Mouse (Mus musculus): Measurements from ENCODE around the gene Mylk3. TPM values are rescaled to one million over a fixed set of nuclear protein-coding genes. Genes with fewer than 3 reads are reported as not detected.

Gene Mylk3
- polyA plus RNA-seq, 1 experiment from 2014 or later = 1.2 TPM

DNA sequence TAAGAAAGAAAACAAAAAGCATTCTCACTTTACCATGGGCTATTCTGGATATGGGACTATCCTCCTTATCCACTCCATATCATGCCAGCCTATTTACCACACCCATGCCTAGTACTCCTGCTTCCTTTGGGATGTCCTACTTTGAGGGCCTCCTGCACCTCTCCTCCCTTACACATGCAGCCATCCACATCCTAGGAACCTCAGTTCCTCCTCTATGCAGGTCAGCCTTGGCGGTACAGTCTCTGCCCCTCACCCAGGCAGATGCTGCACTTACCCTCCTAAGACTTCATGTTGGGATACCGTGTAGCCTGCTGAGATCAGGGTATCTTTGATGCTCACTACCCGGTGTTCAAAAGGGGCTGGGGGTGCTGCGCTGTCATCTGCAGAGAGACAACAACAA, 32.9 kb downstream of the Mylk3 start:
- Histone ChIP-seq H3K27ac (ENCODE audit: low read depth, low read length) (no peak overlapping the region), H3K4me1 (replicated peaks; ENCODE audit: control insufficient read depth, insufficient read depth, low read length) (no peaks in the 10 kb centered on the region), H3K36me3 (ENCODE audit: control insufficient read depth, insufficient read depth, low read length) (no peaks in the 10 kb centered on the region), H3K9me3 (ENCODE audit: control insufficient read depth, low read length) (no peaks in the 10 kb centered on the region), H3K4me3 (ENCODE audit: low read depth, low read length) (no peak overlapping the region), H3K27me3 (ENCODE audit: control insufficient read depth, insufficient read depth, low read length) (no peaks in the 10 kb centered on the region), H3K4me2 (ENCODE audit: low read depth, low read length, severe bottlenecking) (no peak overlapping the region), H3K9ac (ENCODE audit: low read length) (no peak overlapping the region)
- ATAC-seq (replicated peaks; ENCODE audit: low FRiP score) (no peak), DNase-seq (ENCODE audit: low spot score) (no peak)
- WGBS = 85% methylated on average over 4 of the region's 4 CpGs

DNA sequence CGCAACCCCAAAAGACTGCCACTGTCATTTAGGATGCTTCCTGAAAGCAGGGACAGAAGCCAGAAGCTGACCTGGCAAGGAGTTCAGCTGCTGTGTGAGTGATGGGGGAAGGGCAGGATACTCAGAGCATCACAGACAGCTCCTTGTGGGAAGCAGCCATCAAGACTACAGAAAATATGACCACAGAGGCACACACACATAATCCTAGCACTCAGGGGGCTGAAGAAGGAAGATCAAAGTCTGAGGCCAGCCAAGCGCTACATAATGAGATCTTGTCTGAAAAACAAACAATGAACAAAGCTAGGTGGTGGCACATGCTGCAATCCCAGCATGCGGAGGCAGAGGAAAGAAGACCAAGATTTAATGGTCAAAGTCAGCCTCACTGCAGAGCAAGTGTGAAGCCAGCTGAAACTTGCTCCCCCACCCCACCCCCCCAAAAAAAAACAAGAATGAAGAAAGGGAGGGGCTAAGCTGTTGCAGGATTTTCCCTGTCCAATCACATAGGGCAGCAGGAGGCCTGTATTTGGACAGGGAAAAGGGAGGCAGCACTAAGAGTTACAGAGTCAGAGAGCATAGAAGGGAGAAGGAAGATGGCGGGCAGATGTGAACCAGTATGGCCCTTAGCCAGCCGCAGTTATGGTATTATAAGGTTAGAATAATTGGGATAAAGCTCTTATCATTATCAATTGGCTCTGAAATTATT, 46.1 kb downstream of the Mylk3 start:
- DNase-seq (ENCODE audit: low spot score) (no peak), ATAC-seq (replicated peaks; ENCODE audit: low FRiP score) (no peak)
- no peak overlapping the region for H3K9ac ChIP-seq (ENCODE audit: low read length)
- H3K4me3 ChIP-seq (ENCODE audit: low read depth, low read length) = no peak overlapping the region
- no peaks in the 10 kb centered on the region for H3K36me3 ChIP-seq (ENCODE audit: control insufficient read depth, insufficient read depth, low read length)
- no peaks in the 10 kb centered on the region for H3K9me3 ChIP-seq (ENCODE audit: control insufficient read depth, low read length)
- H3K4me2 ChIP-seq (ENCODE audit: low read depth, low read length, severe bottlenecking) = no peak overlapping the region
- H3K27me3 ChIP-seq (ENCODE audit: control insufficient read depth, insufficient read depth, low read length) = no peaks in the 10 kb centered on the region
- 67% methylated on average over 5 of the region's 5 CpGs for WGBS
- no peaks in the 10 kb centered on the region for H3K4me1 ChIP-seq (replicated peaks; ENCODE audit: control insufficient read depth, insufficient read depth, low read length)
- H3K27ac ChIP-seq (ENCODE audit: low read depth, low read length) = no peak overlapping the region

DNA sequence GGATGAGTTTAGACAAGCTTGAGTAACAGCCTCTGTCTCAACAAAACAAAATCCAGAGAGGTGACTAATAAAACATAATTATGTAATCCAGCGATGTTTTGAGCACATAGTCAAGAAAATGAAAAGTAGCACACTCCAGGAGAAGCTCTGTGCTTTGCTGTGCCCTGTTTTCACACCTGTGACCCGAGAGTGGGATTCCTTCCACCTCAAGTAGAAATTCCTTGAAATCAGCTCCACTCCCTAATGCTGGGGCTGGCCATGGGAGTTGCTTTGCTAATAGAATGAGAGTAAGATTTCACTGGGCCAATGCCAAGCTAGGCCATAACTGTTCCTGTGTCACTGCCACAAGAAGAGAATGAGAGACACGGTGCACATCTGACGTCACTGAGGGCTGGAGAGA, 48.5 kb downstream of the Mylk3 start:
- Histone ChIP-seq H3K27ac (ENCODE audit: low read depth, low read length) (no peak overlapping the region), H3K27me3 (ENCODE audit: control insufficient read depth, insufficient read depth, low read length) (no peaks in the 10 kb centered on the region), H3K4me1 (replicated peaks; ENCODE audit: control insufficient read depth, insufficient read depth, low read length) (no peaks in the 10 kb centered on the region), H3K4me2 (ENCODE audit: low read depth, low read length, severe bottlenecking) (no peak overlapping the region), H3K9me3 (ENCODE audit: control insufficient read depth, low read length) (no peaks in the 10 kb centered on the region), H3K4me3 (ENCODE audit: low read depth, low read length) (no peak overlapping the region), H3K36me3 (ENCODE audit: control insufficient read depth, insufficient read depth, low read length) (no peaks in the 10 kb centered on the region), H3K9ac (ENCODE audit: low read length) (no peak overlapping the region)
- 86% methylated on average over 4 of the region's 4 CpGs for WGBS
- DNase-seq (ENCODE audit: low spot score) (no peak), ATAC-seq (replicated peaks; ENCODE audit: low FRiP score) (no peak)

DNA sequence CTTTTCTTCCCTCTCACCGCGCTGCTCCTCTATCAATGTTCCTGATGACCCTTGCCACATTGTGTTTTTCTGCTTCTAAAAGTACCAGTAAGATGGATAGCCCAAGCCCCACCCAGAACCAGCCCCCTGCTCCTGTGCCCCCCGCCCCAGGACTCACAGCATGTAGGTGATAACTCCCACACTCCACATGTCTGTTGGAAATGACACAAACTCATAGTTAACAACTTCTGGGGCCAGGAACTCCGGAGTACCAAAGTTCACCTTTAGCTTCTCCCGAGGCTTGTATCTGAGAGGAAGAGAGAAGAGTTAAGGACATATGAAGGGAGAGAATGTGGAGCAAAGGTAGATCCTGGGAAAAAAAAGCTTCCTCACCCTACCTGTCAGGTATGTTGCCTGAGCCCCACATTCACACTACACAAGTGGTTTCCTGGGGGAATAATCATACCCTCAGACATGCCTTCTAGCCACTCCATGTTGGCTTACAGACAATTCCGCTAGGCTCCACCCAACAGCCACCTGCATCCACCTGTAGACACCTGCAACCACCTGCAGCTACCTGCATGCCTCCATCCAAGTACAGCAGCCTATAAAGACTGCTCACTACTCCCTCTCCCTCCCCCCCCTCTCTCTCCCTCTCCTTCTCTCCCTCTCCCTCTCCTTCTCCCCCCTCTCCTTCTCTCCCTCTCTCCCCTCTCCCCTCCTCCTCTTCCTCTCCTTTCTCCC, 49.8 kb downstream of the Mylk3 start:
- WGBS = 86% methylated on average over 6 of the region's 6 CpGs
- no peaks in the 10 kb centered on the region for H3K4me1 ChIP-seq (replicated peaks; ENCODE audit: control insufficient read depth, insufficient read depth, low read length)

DNA sequence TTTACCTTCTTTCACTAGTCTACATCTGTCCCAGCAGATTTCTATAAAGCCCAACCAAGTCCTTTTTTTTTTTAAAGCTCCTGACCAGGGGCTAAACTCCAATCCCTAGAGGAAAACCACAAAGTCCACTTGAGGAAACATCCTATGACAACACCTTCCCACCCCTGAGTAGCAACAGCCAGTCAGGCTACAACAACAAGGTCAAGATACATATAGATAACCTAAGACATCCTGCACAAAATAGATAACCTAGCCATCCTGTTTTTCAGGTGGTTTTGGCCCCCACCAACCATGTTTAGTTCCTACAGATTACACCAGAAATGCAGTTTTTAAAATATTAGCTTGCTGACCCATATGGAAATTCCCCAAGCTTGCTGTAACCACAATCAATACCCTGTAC, 51.0 kb downstream of the Mylk3 start:
- Histone ChIP-seq H3K27ac (ENCODE audit: low read depth, low read length) (no peak overlapping the region), H3K4me1 (replicated peaks; ENCODE audit: control insufficient read depth, insufficient read depth, low read length) (no peaks in the 10 kb centered on the region), H3K9ac (ENCODE audit: low read length) (no peak overlapping the region), H3K36me3 (ENCODE audit: control insufficient read depth, insufficient read depth, low read length) (no peaks in the 10 kb centered on the region), H3K4me2 (ENCODE audit: low read depth, low read length, severe bottlenecking) (no peak overlapping the region), H3K27me3 (ENCODE audit: control insufficient read depth, insufficient read depth, low read length) (no peaks in the 10 kb centered on the region), H3K9me3 (ENCODE audit: control insufficient read depth, low read length) (no peaks in the 10 kb centered on the region), H3K4me3 (ENCODE audit: low read depth, low read length) (no peak overlapping the region)
- DNase-seq (ENCODE audit: low spot score) (no peak), ATAC-seq (replicated peaks; ENCODE audit: low FRiP score) (no peak)

More for the DNA sequence above, 49.8 kb downstream of the Mylk3 start:
- no peak overlapping the region for H3K4me2 ChIP-seq (ENCODE audit: low read depth, low read length, severe bottlenecking)
- H3K27ac ChIP-seq (ENCODE audit: low read depth, low read length) = no peak overlapping the region
- H3K36me3 ChIP-seq (ENCODE audit: control insufficient read depth, insufficient read depth, low read length) = no peaks in the 10 kb centered on the region
- no peaks in the 10 kb centered on the region for H3K9me3 ChIP-seq (ENCODE audit: control insufficient read depth, low read length)
- no peak overlapping the region for H3K4me3 ChIP-seq (ENCODE audit: low read depth, low read length)
- DNase-seq (ENCODE audit: low spot score) = no peak
- ATAC-seq (replicated peaks; ENCODE audit: low FRiP score) = no peak
- no peaks in the 10 kb centered on the region for H3K27me3 ChIP-seq (ENCODE audit: control insufficient read depth, insufficient read depth, low read length)
- no peak overlapping the region for H3K9ac ChIP-seq (ENCODE audit: low read length)

- DNase-seq (ENCODE audit: low spot score) = no peak
- Histone ChIP-seq H3K4me1 (replicated peaks; ENCODE audit: control insufficient read depth, insufficient read depth, low read length) (no peaks in the 10 kb centered on the region), H3K4me2 (ENCODE audit: low read depth, low read length, severe bottlenecking) (no peak overlapping the region), H3K27ac (ENCODE audit: low read depth, low read length) (no peak overlapping the region), H3K4me3 (ENCODE audit: low read depth, low read length) (no peak overlapping the region), H3K27me3 (ENCODE audit: control insufficient read depth, insufficient read depth, low read length) (no peaks in the 10 kb centered on the region), H3K36me3 (ENCODE audit: control insufficient read depth, insufficient read depth, low read length) (no peaks in the 10 kb centered on the region), H3K9me3 (ENCODE audit: control insufficient read depth, low read length) (no peaks in the 10 kb centered on the region), H3K9ac (ENCODE audit: low read length) (no peak overlapping the region)
- no peak for ATAC-seq (replicated peaks; ENCODE audit: low FRiP score)
- WGBS = 61% methylated on average over 1 of the region's 1 CpGs
Measured at GRCm38 (mm10) chr8:85329506-85329905, 56.6 kb downstream of the Mylk3 start.

GRCm38 (mm10) chr8:85327036-85327435, 59.1 kb downstream of the Mylk3 start:
- H3K27ac ChIP-seq (ENCODE audit: low read depth, low read length) = no peak overlapping the region
- no peaks in the 10 kb centered on the region for H3K36me3 ChIP-seq (ENCODE audit: control insufficient read depth, insufficient read depth, low read length)
- H3K4me3 ChIP-seq (ENCODE audit: low read depth, low read length) = no peak overlapping the region
- ATAC-seq (replicated peaks; ENCODE audit: low FRiP score) (no peak), DNase-seq (ENCODE audit: low spot score) (no peak)
- no peaks in the 10 kb centered on the region for H3K9me3 ChIP-seq (ENCODE audit: control insufficient read depth, low read length)
- no peaks in the 10 kb centered on the region for H3K27me3 ChIP-seq (ENCODE audit: control insufficient read depth, insufficient read depth, low read length)
- H3K4me1 ChIP-seq (replicated peaks; ENCODE audit: control insufficient read depth, insufficient read depth, low read length) = no peaks in the 10 kb centered on the region
- no peak overlapping the region for H3K4me2 ChIP-seq (ENCODE audit: low read depth, low read length, severe bottlenecking)
- WGBS = 81% methylated on average over 9 of the region's 9 CpGs
- no peak overlapping the region for H3K9ac ChIP-seq (ENCODE audit: low read length)

- no peaks in the 10 kb centered on the region for H3K36me3 ChIP-seq (ENCODE audit: control insufficient read depth, insufficient read depth, low read length)
- no peak for ATAC-seq (replicated peaks; ENCODE audit: low FRiP score)
- WGBS = 85% methylated on average over 3 of the region's 3 CpGs
Measured at GRCm38 (mm10) chr8:85323084-85323483, 63.1 kb downstream of the Mylk3 start.

GRCm38 (mm10) chr8:85321981-85322380, 64.2 kb downstream of the Mylk3 start:
- Histone ChIP-seq H3K27ac (ENCODE audit: low read depth, low read length) (no peak overlapping the region), H3K36me3 (ENCODE audit: control insufficient read depth, insufficient read depth, low read length) (no peaks in the 10 kb centered on the region), H3K4me1 (replicated peaks; ENCODE audit: control insufficient read depth, insufficient read depth, low read length) (no peaks in the 10 kb centered on the region), H3K9ac (ENCODE audit: low read length) (no peak overlapping the region), H3K9me3 (ENCODE audit: control insufficient read depth, low read length) (no peaks in the 10 kb centered on the region), H3K4me2 (ENCODE audit: low read depth, low read length, severe bottlenecking) (no peak overlapping the region), H3K27me3 (ENCODE audit: control insufficient read depth, insufficient read depth, low read length) (no peaks in the 10 kb centered on the region), H3K4me3 (ENCODE audit: low read depth, low read length) (no peak overlapping the region)
- DNase-seq (ENCODE audit: low spot score) = no peak
- no peak for ATAC-seq (replicated peaks; ENCODE audit: low FRiP score)
- WGBS = 89% methylated on average over 15 of the region's 15 CpGs

More at GRCm38 (mm10) chr8:85323084-85323483, 63.1 kb downstream of the Mylk3 start:
- no peak overlapping the region for H3K4me2 ChIP-seq (ENCODE audit: low read depth, low read length, severe bottlenecking)
- H3K27me3 ChIP-seq (ENCODE audit: control insufficient read depth, insufficient read depth, low read length) = no peaks in the 10 kb centered on the region
- H3K4me1 ChIP-seq (replicated peaks; ENCODE audit: control insufficient read depth, insufficient read depth, low read length) = no peaks in the 10 kb centered on the region
- no peak overlapping the region for H3K27ac ChIP-seq (ENCODE audit: low read depth, low read length)
- no peak overlapping the region for H3K4me3 ChIP-seq (ENCODE audit: low read depth, low read length)
- no peaks in the 10 kb centered on the region for H3K9me3 ChIP-seq (ENCODE audit: control insufficient read depth, low read length)
- no peak overlapping the region for H3K9ac ChIP-seq (ENCODE audit: low read length)
- DNase-seq (ENCODE audit: low spot score) = no peak

All from forebrain, embryonic 11.5 days (tissue).